Mouse (Mus musculus): ENCODE results near the gene Tas2r135.

DNA sequence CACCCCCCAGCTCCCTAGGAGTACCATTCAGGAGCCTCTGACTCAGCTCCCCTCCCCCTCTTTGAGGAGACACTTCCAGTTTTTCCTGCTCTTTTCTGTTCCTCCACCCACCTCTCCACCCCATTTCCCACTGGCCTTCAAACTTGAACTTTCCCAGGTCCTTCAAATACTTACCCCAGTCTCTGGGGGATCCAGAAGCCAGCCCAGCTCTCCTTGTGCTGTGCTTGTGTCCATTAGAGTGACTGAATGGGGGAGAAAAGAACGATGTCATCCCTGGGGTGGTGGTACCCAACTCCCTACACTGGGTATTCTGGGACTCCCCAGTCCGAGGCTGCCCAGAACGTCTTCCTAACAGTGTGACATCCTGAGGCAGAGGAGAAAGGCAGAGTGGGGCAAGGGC lies 33.2 kb upstream of the Tas2r135 start:
- no peak for TF ChIP-seq GATA1 (IDR thresholded peaks at IDR 0.05; ENCODE audit: low read depth, low read length)
- TF ChIP-seq MEF2A (IDR thresholded peaks at IDR 0.05; ENCODE audit: extremely low read depth, insufficient replicate concordance, low read depth, low read length, poor library complexity, severe bottlenecking) = no peak
- no peak for TF ChIP-seq MAX (IDR thresholded peaks at IDR 0.05; ENCODE audit: low read length)
- TF ChIP-seq E2F4 (IDR thresholded peaks at IDR 0.05; ENCODE audit: borderline replicate concordance, low read depth, low read length) = no peak
- no peak for TF ChIP-seq JUND (IDR thresholded peaks at IDR 0.05; ENCODE audit: low read depth, low read length)
- TF ChIP-seq CTCF (IDR thresholded peaks at IDR 0.05 in 2 of 3, conservative IDR thresholded peaks at IDR 0.05 in 1 of 3; ENCODE audit: control insufficient read depth in 1 of 3, insufficient read depth in 1 of 3, low read depth in 2 of 3, low read length in 3 of 3, poor library complexity in 1 of 3, severe bottlenecking in 1 of 3) = no peak
